Mouse (Mus musculus) ES-Bruce4 (cell line): ENCODE data around the gene Adcy5. TPM values are rescaled to one million over a fixed set of nuclear protein-coding genes. Genes with fewer than 3 reads are reported as not detected.

Experiments
- H3K27ac ChIP-seq: 2 replicates; pipeline ENCODE4 v1.5.1; 2012; ENCODE audit warnings: low read length, inconsistent platforms; ENCODE audit not compliant: insufficient read depth
- H3K27me3 ChIP-seq: 2 replicates; pipeline ENCODE4 v1.6.1; 2012; ENCODE audit warnings: mild to moderate bottlenecking, low read length, inconsistent platforms; ENCODE audit not compliant: control insufficient read depth, poor library complexity, insufficient read depth, severe bottlenecking
- H3K36me3 ChIP-seq: 2 replicates; pipeline ENCODE4 v1.6.1; 2012; ENCODE audit warnings: inconsistent platforms, mild to moderate bottlenecking, low read length, moderate library complexity; ENCODE audit not compliant: control insufficient read depth, poor library complexity, insufficient read depth, severe bottlenecking
- H3K4me1 ChIP-seq: one replicate; pipeline ENCODE4 v1.8.1; 2011; ENCODE audit warnings: low read length; ENCODE audit not compliant: control insufficient read depth, insufficient read depth
- H3K4me3 ChIP-seq: 2 replicates; pipeline ENCODE4 v1.5.1; 2011; ENCODE audit warnings: low read depth, mild to moderate bottlenecking, low read length
- H3K9ac ChIP-seq: 2 replicates; pipeline ENCODE4 v1.6.1; 2012; ENCODE audit warnings: low read depth, mild to moderate bottlenecking, inconsistent platforms; ENCODE audit not compliant: poor library complexity, severe bottlenecking
- H3K9me3 ChIP-seq: replicated peaks from 2 replicates; pipeline ENCODE4 v1.6.1; 2012; ENCODE audit warnings: mild to moderate bottlenecking, low read length, inconsistent platforms; ENCODE audit not compliant: control insufficient read depth, poor library complexity, insufficient read depth, severe bottlenecking
- CTCF ChIP-seq: IDR thresholded peaks from one replicate; pipeline ENCODE4 v1.8.1; 2011; ENCODE audit warnings: low read depth, low read length
- EP300 ChIP-seq: IDR thresholded peaks from 2 replicates; pipeline ENCODE4 v1.6.1; 2011; ENCODE audit warnings: low read depth, low read length; ENCODE audit not compliant: insufficient read depth
- POLR2A ChIP-seq: IDR thresholded peaks from one replicate; pipeline ENCODE4 v1.8.1; 2011; ENCODE audit warnings: low read length; ENCODE audit not compliant: insufficient read depth
- polyA plus RNA-seq: library from polyadenylated mRNA; stranded (reverse); fragments of >200 nt; gene quantifications from 2 replicates; pipeline ENCODE4 v1.2.4, GENCODE M21; 2011; ENCODE audit warnings: low read depth; ENCODE audit not compliant: missing spikeins, insufficient read depth, insufficient read length

The Adcy5 gene
- polyA plus RNA-seq, 1 experiment: 1.2 TPM

DNA sequence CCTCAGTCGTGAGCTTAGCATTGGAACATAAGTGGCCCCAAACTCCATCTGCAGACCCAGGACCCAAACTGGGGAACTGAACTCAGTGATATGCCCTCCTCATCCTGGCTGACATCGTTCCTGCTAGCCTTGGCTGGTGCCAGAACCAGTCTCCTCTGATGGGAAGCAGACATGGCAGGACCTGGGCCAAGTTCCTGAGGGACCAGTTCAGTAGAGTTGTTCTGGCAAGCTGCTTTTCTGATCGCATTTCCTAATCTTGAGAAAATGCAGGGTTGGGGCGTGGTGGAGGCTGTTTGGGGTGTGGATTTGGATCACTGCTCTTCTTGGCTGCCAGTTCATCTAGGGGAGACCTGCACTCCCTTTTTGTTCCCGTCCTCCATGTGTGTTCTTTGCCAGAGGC, 143.1 kb downstream of the Adcy5 start:
- no peaks in the 10 kb centered on the region for H3K27me3 ChIP-seq
- H3K9me3 ChIP-seq: no peaks in the 10 kb centered on the region
- no peak overlapping the region for H3K9ac ChIP-seq
- H3K4me3 ChIP-seq: no peak overlapping the region
- H3K36me3 ChIP-seq: no peaks in the 10 kb centered on the region
- no peaks in the 10 kb centered on the region for H3K4me1 ChIP-seq
- TF ChIP-seq CTCF: no peak
- no peak for TF ChIP-seq EP300
- TF ChIP-seq POLR2A: no peak
- H3K27ac ChIP-seq: no peak overlapping the region

DNA sequence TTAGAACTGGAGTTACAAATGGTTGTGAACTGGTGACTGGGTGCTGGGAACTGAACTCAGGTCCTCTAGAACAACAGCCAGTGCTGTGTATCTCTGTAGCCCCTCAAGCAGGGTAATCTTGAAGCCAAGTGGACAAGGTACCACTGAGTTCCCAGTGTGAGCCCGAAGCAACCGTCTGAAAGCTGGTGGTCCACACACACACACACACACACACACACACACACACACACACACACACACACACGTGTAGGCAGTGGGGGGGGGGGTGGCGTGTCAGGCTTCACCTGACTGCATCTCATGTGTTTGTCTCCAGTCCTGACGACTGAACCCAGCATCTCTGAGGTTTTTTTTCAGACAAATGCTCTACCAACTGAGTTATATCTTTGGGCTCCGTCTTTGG, 145.5 kb downstream of the Adcy5 start:
- H3K27ac ChIP-seq: no peak overlapping the region
- no peaks in the 10 kb centered on the region for H3K4me1 ChIP-seq
- no peaks in the 10 kb centered on the region for H3K9me3 ChIP-seq
- H3K27me3 ChIP-seq: no peaks in the 10 kb centered on the region
- TF ChIP-seq POLR2A (no peak), EP300 (no peak)
- H3K4me3 ChIP-seq: no peak overlapping the region
- no peak overlapping the region for H3K9ac ChIP-seq
- H3K36me3 ChIP-seq: no peaks in the 10 kb centered on the region

DNA sequence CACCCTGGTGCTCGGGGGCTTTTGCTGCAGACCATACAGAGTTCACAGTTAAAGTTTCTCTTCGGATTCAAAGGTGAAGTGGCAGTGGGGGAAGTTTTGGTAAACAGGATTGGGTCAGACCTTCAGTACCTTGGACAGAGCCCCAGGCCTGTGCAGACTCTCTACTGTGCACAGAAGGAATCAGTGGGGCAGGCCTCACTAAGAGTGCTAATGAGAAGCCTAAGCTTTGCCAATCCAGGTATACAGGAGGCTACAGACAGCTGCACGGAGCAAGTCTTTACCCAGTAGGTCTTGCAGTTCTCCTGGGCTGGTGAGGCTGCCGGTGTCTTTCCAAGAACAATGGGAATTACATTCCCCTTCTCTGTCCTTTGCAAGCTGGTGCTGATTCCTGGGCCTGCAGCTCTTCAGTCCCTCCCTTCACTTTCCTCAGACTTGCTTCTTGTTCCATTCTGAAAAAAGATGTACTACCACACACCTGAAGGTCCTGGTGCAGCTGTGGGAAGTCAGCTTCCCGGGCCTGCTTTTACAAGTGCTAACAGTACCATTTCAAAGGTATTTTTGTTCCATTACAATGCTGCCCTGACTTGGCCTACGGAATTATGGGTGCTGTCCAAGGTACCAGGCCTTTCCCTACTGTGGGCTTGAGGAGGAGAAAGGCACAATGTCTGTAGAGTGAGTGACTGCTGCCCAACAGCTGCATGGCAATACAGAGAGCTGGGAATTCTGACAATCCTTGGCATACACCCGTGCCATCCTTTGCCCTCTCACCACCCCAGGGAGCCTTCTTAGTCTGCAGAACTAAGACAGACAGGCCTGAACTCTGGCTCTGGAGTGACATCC, 148.0 kb downstream of the Adcy5 start:
- Histone ChIP-seq H3K9me3 (no peaks in the 10 kb centered on the region), H3K4me1 (no peaks in the 10 kb centered on the region), H3K27ac (no peak overlapping the region), H3K9ac (no peak overlapping the region), H3K36me3 (no peaks in the 10 kb centered on the region), H3K4me3 (no peak overlapping the region), H3K27me3 (no peaks in the 10 kb centered on the region)
- TF ChIP-seq CTCF (no peak), POLR2A (no peak), EP300 (no peak)

DNA sequence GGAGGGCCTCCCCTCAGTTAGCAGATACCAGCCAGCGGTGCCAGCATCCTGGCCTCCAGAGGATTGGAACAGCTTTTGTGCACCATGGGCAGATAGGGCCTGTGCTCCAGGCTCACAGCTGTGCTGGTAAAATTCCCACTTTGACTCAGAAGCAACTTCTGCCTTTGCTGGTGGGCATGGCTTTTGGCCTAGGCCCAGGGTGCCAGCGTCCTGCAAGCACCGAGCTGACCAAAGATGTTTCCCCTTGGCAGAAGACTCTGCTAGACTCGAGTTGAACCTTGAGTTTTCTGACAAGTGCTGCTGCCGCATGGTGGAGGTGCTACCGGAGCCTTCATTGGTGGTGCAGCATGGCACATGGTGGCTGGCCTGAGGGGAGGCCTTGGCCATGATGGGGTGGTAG, 149.0 kb downstream of the Adcy5 start:
- no peaks in the 10 kb centered on the region for H3K4me1 ChIP-seq
- H3K9ac ChIP-seq: no peak overlapping the region
- no peaks in the 10 kb centered on the region for H3K36me3 ChIP-seq
- H3K9me3 ChIP-seq: no peaks in the 10 kb centered on the region
- H3K27ac ChIP-seq: no peak overlapping the region
- H3K4me3 ChIP-seq: no peak overlapping the region
- TF ChIP-seq EP300 (no peak), CTCF (no peak), POLR2A (no peak)
- H3K27me3 ChIP-seq: no peaks in the 10 kb centered on the region

DNA sequence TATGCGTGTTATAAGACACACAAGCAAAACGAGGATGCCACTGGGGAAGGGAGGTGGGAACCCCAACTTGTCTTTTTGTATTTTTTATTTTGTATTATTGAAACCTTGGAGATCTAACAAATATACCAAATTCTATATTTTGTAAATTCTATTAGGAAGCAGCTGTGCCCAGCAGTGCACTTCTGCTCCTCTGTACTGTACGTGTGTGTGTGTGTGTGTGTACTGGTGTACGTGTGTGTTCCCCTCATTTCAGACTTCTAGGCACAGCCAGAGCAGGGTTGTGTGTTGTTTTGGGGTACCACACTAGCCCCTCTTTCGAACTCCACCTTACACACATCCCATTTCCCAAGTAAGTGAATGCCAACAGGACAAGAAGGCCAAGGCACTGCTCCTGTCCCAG, 149.7 kb downstream of the Adcy5 start:
- H3K4me1 ChIP-seq: no peaks in the 10 kb centered on the region
- H3K9me3 ChIP-seq: no peaks in the 10 kb centered on the region
- H3K27me3 ChIP-seq: no peaks in the 10 kb centered on the region
- no peaks in the 10 kb centered on the region for H3K36me3 ChIP-seq
- TF ChIP-seq EP300: no peak
- TF ChIP-seq CTCF: no peak
- TF ChIP-seq POLR2A: no peak
- H3K9ac ChIP-seq: no peak overlapping the region
- H3K4me3 ChIP-seq: no peak overlapping the region
- no peak overlapping the region for H3K27ac ChIP-seq

DNA sequence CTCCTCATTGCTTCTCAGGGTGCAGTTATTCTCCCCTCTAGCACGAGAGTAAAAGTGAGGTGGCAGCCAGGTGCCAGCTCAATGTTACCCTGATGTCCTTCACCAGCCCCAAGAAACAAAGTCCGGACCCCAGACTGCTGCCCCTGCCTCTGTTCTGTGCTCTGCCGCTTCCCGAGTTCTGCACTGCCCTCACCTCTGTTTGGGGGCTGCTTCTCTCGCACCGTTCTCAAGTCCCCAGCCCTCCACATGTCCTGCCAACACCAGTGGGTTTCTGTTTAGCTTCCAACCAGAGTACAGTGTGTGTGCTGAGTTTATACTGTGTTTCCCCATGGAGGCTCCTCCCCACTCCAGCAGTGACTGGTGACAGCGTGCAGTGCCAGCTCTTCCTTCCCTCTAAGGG, 150.5 kb downstream of the Adcy5 start:
- no peaks in the 10 kb centered on the region for H3K4me1 ChIP-seq
- no peaks in the 10 kb centered on the region for H3K27me3 ChIP-seq
- TF ChIP-seq CTCF (no peak), POLR2A (no peak), EP300 (no peak)
- H3K9ac ChIP-seq: no peak overlapping the region
- H3K36me3 ChIP-seq: no peaks in the 10 kb centered on the region
- H3K9me3 ChIP-seq: no peaks in the 10 kb centered on the region
- H3K4me3 ChIP-seq: no peak overlapping the region
- no peak overlapping the region for H3K27ac ChIP-seq
